Mouse (Mus musculus): Measurements from ENCODE around the gene Trio.

GRCm38 (mm10) chr15:27783541-27784125 lies 242.0 kb downstream of the Trio start:
- TF ChIP-seq CTCF (IDR thresholded peaks at IDR 0.05; ENCODE audit: insufficient read depth, low read length) = peak; percentile 50
- TF ChIP-seq POLR2A (IDR thresholded peaks at IDR 0.05; ENCODE audit: borderline replicate concordance, extremely low read depth, low read depth, low read length) = peak; percentile 26; the same call in 1 of the 2 replicates
